Mouse (Mus musculus): ENCODE data around the gene Ube2a.

Ube2a gene

GRCm38 (mm10) chrX:36902321-36903114 is 28.8 kb downstream of the Ube2a start, which contains the start of gene Nkrf:
Nkrf (minus strand) TSS chrX:36902899.
- no peak for DNase-seq (ENCODE audit: low spot score)

- DNase-seq (ENCODE audit: low spot score), result peak; percentile 84
Observed at GRCm38 (mm10) chrX:36903115-36903768, 29.5 kb downstream of the Ube2a start.

GRCm38 (mm10) chrX:36906539-36906938 is 32.8 kb downstream of the Ube2a start:
- DNase-seq (ENCODE audit: low spot score), result no peak

GRCm38 (mm10) chrX:36911343-36911742 is 37.6 kb downstream of the Ube2a start:
- DNase-seq (ENCODE audit: low spot score), result no peak

GRCm38 (mm10) chrX:36917749-36918148 is 44.0 kb downstream of the Ube2a start:
- DNase-seq (ENCODE audit: low spot score), result no peak

- DNase-seq (ENCODE audit: low spot score), result no peak
Observed at GRCm38 (mm10) chrX:36921346-36921745, 47.6 kb downstream of the Ube2a start.

GRCm38 (mm10) chrX:36928791-36929190 is 55.1 kb downstream of the Ube2a start:
- DNase-seq (ENCODE audit: low spot score), result no peak

GRCm38 (mm10) chrX:36929694-36930093 is 56.0 kb downstream of the Ube2a start:
- no peak for DNase-seq (ENCODE audit: low spot score)

- DNase-seq (ENCODE audit: low spot score), result no peak
Observed at GRCm38 (mm10) chrX:36930574-36930973, 56.9 kb downstream of the Ube2a start.
